ENCODE assay signal across 23 mouse cellular contexts in genomic region chr1:51688946-51689345, GRCm38 (mm10).
DNase-seq lines count a peak whose midpoint lies in the region; ATAC-seq and TF ChIP-seq lines count a peak whose summit lies in the region.
"Had no signal": no experiment of that assay in that cellular context is flagged by ENCODE, and none has a peak within 500 bp of the region (broad histone marks: within the 10 kb centered on the region; RNA-seq: fewer than 3 reads in every experiment).

No protein-coding gene starts in this region.

- DNase-seq in heart, adult 2 months, result no peak
- no peak for DNase-seq in layer of hippocampus, adult 8-10 months (ENCODE audit: low spot score in 2 of 2)
- DNase-seq: B cell, adult 2 months; cerebellum, adult 18-20 months; cerebellum, postnatal 10 days; kidney, postnatal 36 days; right cerebral cortex, adult 18-20 months; right cerebral cortex, postnatal 4 days; thymus, adult 2 months; thymus, postnatal 4 days had no signal

- no peaks in the 10 kb centered on the region for H3K79me2 ChIP-seq in heart, adult 2 months (replicated peaks; ENCODE audit: control insufficient read depth, insufficient read depth, low read length)

- WGBS in heart, adult 2 months, result 80% methylated on average over 5 of the region's 5 CpGs
- 74% methylated on average over 5 of the region's 5 CpGs for WGBS in heart, embryonic 12.5 days
- WGBS in midbrain, embryonic 13.5 days, result 81% methylated on average over 5 of the region's 5 CpGs
- WGBS in neural tube, embryonic 14.5 days, result 83% methylated on average over 5 of the region's 5 CpGs

- H3K9me3 ChIP-seq in heart, embryonic 12.5 days (replicated peaks), result 0 out of 2 replicates have a peak, but pooled peaks cover 4% of the 10 kb centered on the region
- no peaks in the 10 kb centered on the region for H3K9me3 ChIP-seq in midbrain, embryonic 13.5 days
- no peaks in the 10 kb centered on the region for H3K9me3 ChIP-seq in neural tube, embryonic 14.5 days (ENCODE audit: control insufficient read depth, low read length)
- H3K9me3 ChIP-seq: embryonic facial prominence, embryonic 13.5 days; limb, embryonic 13.5 days; lung, embryonic 15.5 days; midbrain, embryonic 12.5 days had no signal

- H3K27me3 ChIP-seq in heart, adult 2 months (ENCODE audit: control insufficient read depth, insufficient read depth, low read length), result no peaks in the 10 kb centered on the region
- H3K27me3 ChIP-seq in heart, embryonic 12.5 days (replicated peaks), result no peaks in the 10 kb centered on the region
- no peaks in the 10 kb centered on the region for H3K27me3 ChIP-seq in midbrain, embryonic 13.5 days
- H3K27me3 ChIP-seq in neural tube, embryonic 14.5 days (ENCODE audit: control insufficient read depth, insufficient read depth, low read length), result no peaks in the 10 kb centered on the region
- H3K27me3 ChIP-seq: embryonic facial prominence, embryonic 13.5 days; limb, embryonic 13.5 days; lung, embryonic 15.5 days had no signal

- no peak overlapping the region for H3K4me3 ChIP-seq in heart, adult 2 months
- H3K4me3 ChIP-seq in heart, embryonic 12.5 days, result no peak overlapping the region
- H3K4me3 ChIP-seq in embryonic fibroblast, embryonic 13.5 days (ENCODE audit: insufficient read depth, low read length), result no peak overlapping the region
- H3K4me3 ChIP-seq in midbrain, embryonic 13.5 days (replicated peaks), result no peak overlapping the region
- H3K4me3 ChIP-seq in neural tube, embryonic 14.5 days (ENCODE audit: low read depth, low read length), result no peak overlapping the region
- H3K4me3 ChIP-seq: embryonic facial prominence, embryonic 13.5 days; erythroblast, embryonic 14.5 days; layer of hippocampus, adult 2 months; limb, embryonic 13.5 days; lung, embryonic 15.5 days; midbrain, embryonic 12.5 days; myocyte had no signal

- H3K9ac ChIP-seq in heart, adult 2 months (ENCODE audit: low read depth, low read length), result no peak overlapping the region
- H3K9ac ChIP-seq in heart, embryonic 12.5 days, result no peak overlapping the region
- no peak overlapping the region for H3K9ac ChIP-seq in midbrain, embryonic 13.5 days (replicated peaks)
- H3K9ac ChIP-seq in neural tube, embryonic 14.5 days (replicated peaks; ENCODE audit: low read depth, low read length), result no peak overlapping the region
- H3K9ac ChIP-seq: embryonic facial prominence, embryonic 13.5 days; hindbrain, embryonic 14.5 days; limb, embryonic 13.5 days; lung, embryonic 15.5 days; midbrain, embryonic 12.5 days had no signal

- intact Hi-C loops in heart, adult 2 months (cut with DNase I), result no loop called here

- TF ChIP-seq POLR2A in heart, adult 2 months (IDR thresholded peaks at IDR 0.05; ENCODE audit: insufficient read depth, low read depth, low read length), result no peak
- no peak for TF ChIP-seq POLR2A in embryonic fibroblast, embryonic 13.5 days (IDR thresholded peaks at IDR 0.05; ENCODE audit: low read depth, low read length)

- peak overlapping the region; percentile 36; the same call in 1 of the 2 replicates for H3K27ac ChIP-seq in heart, adult 2 months
- no peak overlapping the region for H3K27ac ChIP-seq in heart, embryonic 12.5 days (ENCODE audit: poor library complexity, severe bottlenecking)
- H3K27ac ChIP-seq in embryonic fibroblast, embryonic 13.5 days (ENCODE audit: insufficient read depth, low read length), result peak overlapping the region; percentile 92
- H3K27ac ChIP-seq in midbrain, embryonic 13.5 days, result peak overlapping the region; percentile 44; the same call in 1 of the 2 replicates
- no peak overlapping the region for H3K27ac ChIP-seq in neural tube, embryonic 14.5 days (ENCODE audit: low read depth, low read length)
- H3K27ac ChIP-seq: embryonic facial prominence, embryonic 13.5 days; layer of hippocampus, adult 2 months; limb, embryonic 13.5 days; lung, embryonic 15.5 days; midbrain, embryonic 12.5 days had no signal

- H3K4me2 ChIP-seq in heart, embryonic 12.5 days, result no peak overlapping the region
- no peak overlapping the region for H3K4me2 ChIP-seq in midbrain, embryonic 13.5 days (replicated peaks)
- no peak overlapping the region for H3K4me2 ChIP-seq in neural tube, embryonic 14.5 days (ENCODE audit: low read depth, low read length)
- H3K4me2 ChIP-seq: embryonic facial prominence, embryonic 13.5 days; limb, embryonic 13.5 days; liver, embryonic 11.5 days; lung, embryonic 15.5 days; midbrain, embryonic 12.5 days had no signal

- TF ChIP-seq CTCF in heart, adult 2 months (IDR thresholded peaks at IDR 0.05), result no peak
- TF ChIP-seq CTCF in embryonic fibroblast, embryonic 13.5 days (IDR thresholded peaks at IDR 0.05; ENCODE audit: borderline replicate concordance, insufficient read depth, low read length), result no peak

- TF ChIP-seq EP300 in heart, adult 2 months (IDR thresholded peaks at IDR 0.05; ENCODE audit: insufficient read depth, low read depth, low read length), result no peak

- H3K4me1 ChIP-seq in heart, adult 2 months (ENCODE audit: control insufficient read depth, insufficient read depth, low read length), result peaks cover 1% of the 10 kb centered on the region
- H3K4me1 ChIP-seq in heart, embryonic 12.5 days (replicated peaks), result 0 out of 2 replicates have a peak, but pooled peaks cover 6% of the 10 kb centered on the region
- H3K4me1 ChIP-seq in embryonic fibroblast, embryonic 13.5 days (ENCODE audit: control insufficient read depth, insufficient read depth, low read length), result peaks cover 14% of the 10 kb centered on the region
- H3K4me1 ChIP-seq in midbrain, embryonic 13.5 days (replicated peaks), result peaks cover 21% of the 10 kb centered on the region
- H3K4me1 ChIP-seq in neural tube, embryonic 14.5 days (ENCODE audit: control insufficient read depth, insufficient read depth, low read length), result no peaks in the 10 kb centered on the region
- H3K4me1 ChIP-seq: embryonic facial prominence, embryonic 13.5 days; lung, embryonic 15.5 days had no signal

- H3K36me3 ChIP-seq in heart, adult 2 months (ENCODE audit: control insufficient read depth, insufficient read depth, low read length), result no peaks in the 10 kb centered on the region
- H3K36me3 ChIP-seq in heart, embryonic 12.5 days, result no peaks in the 10 kb centered on the region
- H3K36me3 ChIP-seq in midbrain, embryonic 13.5 days, result no peaks in the 10 kb centered on the region
- H3K36me3 ChIP-seq in neural tube, embryonic 14.5 days (ENCODE audit: control insufficient read depth, insufficient read depth, low read length), result no peaks in the 10 kb centered on the region
- H3K36me3 ChIP-seq: embryonic facial prominence, embryonic 13.5 days; limb, embryonic 13.5 days; lung, embryonic 15.5 days; midbrain, embryonic 12.5 days had no signal

- ATAC-seq in heart, embryonic 12.5 days (ENCODE audit: insufficient number of reproducible peaks, low FRiP score), result no peak
- peak; percentile 49; the same call in 1 of the 2 replicates for ATAC-seq in midbrain, embryonic 13.5 days
- 0 out of 2 replicates have a peak, but pooled peaks have one; percentile 19 for ATAC-seq in neural tube, embryonic 14.5 days (ENCODE audit: low read depth)

Comparison
In these comparisons a context has a peak if more than half of its experiments do, and no peak if none do; other contexts are left out.
1. H3K27ac ChIP-seq: peak in heart, adult 2 months (single experiment), embryonic fibroblast, embryonic 13.5 days (single experiment) and midbrain, embryonic 13.5 days (single experiment); none in heart, embryonic 12.5 days (single experiment) and neural tube, embryonic 14.5 days (single experiment).